8 mouse cellular contexts compared by ENCODE assay signal in the genomic region with DNA sequence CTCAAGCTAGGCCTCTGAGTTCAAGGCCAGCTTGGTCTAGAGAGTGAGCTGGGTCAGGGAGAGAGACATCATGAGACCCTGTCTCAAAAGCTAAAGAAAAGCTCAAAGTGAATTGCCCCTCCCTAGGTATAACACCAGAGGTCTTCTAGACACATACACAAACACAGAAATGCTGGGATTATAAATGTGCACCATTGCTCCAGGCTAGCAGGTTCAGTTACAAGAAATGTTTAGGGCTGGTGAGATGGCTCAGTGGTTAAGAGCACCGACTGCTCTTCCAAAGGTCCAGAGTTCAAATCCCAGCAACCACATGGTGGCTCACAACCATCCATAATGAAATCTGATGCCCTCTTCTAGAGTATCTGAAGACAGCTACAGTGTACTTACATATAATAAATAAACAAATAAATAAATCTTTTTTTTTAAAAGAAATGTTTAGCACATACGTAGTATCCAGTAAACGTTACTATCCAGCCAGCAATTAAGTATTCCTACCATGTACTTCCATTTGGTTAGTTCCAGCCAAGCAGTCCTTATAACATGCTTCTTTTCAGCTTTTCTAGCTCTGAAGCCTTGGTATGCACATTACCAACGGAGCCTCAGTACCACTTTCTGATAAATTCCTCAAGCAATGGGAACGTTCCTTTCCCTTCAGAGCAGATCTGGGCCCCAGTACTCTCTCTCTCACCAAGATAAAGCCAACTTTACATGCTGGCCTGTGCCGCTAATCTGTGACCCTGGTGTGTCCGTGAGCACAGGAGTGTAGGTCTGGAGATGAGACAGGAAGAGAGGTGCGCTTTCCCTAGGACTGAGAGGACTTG. TPM values are rescaled to one million over a fixed set of nuclear protein-coding genes. Genes with fewer than 3 reads are reported as not detected.
DNase-seq lines count a peak whose midpoint lies in the region; ATAC-seq and TF ChIP-seq lines count a peak whose summit lies in the region.

No protein-coding gene starts in this region.

- no peak for ATAC-seq in heart, postnatal 0 days (ENCODE audit: insufficient read depth, low read depth)
- no peak for ATAC-seq in embryonic facial prominence, embryonic 12.5 days (ENCODE audit: insufficient number of reproducible peaks, insufficient read depth, low FRiP score, low TSS enrichment)
- no peak for ATAC-seq in intestine, embryonic 14.5 days (replicated peaks; ENCODE audit: low FRiP score, low TSS enrichment, low read depth)
- peak; percentile 2; the same call in 1 of the 2 replicates for ATAC-seq in midbrain, embryonic 13.5 days

- no peak overlapping the region for H3K9ac ChIP-seq in heart, postnatal 0 days (replicated peaks; ENCODE audit: low read depth, low read length)
- no peak overlapping the region for H3K9ac ChIP-seq in embryonic facial prominence, embryonic 12.5 days
- H3K9ac ChIP-seq in intestine, embryonic 14.5 days (ENCODE audit: low read length): no peak overlapping the region
- no peak overlapping the region for H3K9ac ChIP-seq in midbrain, embryonic 13.5 days (replicated peaks)

- peaks cover 37% of the 10 kb centered on the region for H3K4me1 ChIP-seq in heart, postnatal 0 days (ENCODE audit: control insufficient read depth, insufficient read depth)
- peaks cover 27% of the 10 kb centered on the region for H3K4me1 ChIP-seq in embryonic facial prominence, embryonic 12.5 days
- peaks cover 12% of the 10 kb centered on the region for H3K4me1 ChIP-seq in intestine, embryonic 14.5 days (replicated peaks; ENCODE audit: control insufficient read depth, insufficient read depth, low read length)
- H3K4me1 ChIP-seq in midbrain, embryonic 13.5 days (replicated peaks): peaks cover 18% of the 10 kb centered on the region

- no peak for DNase-seq in heart, postnatal 0 days (ENCODE audit: low spot score)
- DNase-seq in heart, adult 9 months (ENCODE audit: low spot score in 2 of 2): no peak
- DNase-seq in intestine, embryonic 14.5 days (ENCODE audit: low spot score): no peak
- DNase-seq in thymus, postnatal 4 days: no peak
- no peak for DNase-seq in left cerebral cortex, postnatal 4 days
- DNase-seq in MN1 (ENCODE audit: low spot score): no peak

- WGBS in heart, postnatal 0 days: 73% methylated on average over 8 of the region's 8 CpGs
- WGBS in embryonic facial prominence, embryonic 12.5 days: 65% methylated on average over 8 of the region's 8 CpGs
- 66% methylated on average over 8 of the region's 8 CpGs for WGBS in intestine, embryonic 14.5 days
- WGBS in midbrain, embryonic 13.5 days: 60% methylated on average over 8 of the region's 8 CpGs

- H3K4me3 ChIP-seq in heart, postnatal 0 days (ENCODE audit: low read depth, low read length): no peak overlapping the region
- H3K4me3 ChIP-seq in embryonic facial prominence, embryonic 12.5 days: peak overlapping the region; percentile 44; the same call in 1 of the 2 replicates
- no peak overlapping the region for H3K4me3 ChIP-seq in intestine, embryonic 14.5 days (ENCODE audit: low read depth, low read length)
- H3K4me3 ChIP-seq in midbrain, embryonic 13.5 days (replicated peaks): peak overlapping the region; percentile 51; the same call in 1 of the 2 replicates

- no peaks in the 10 kb centered on the region for H3K27me3 ChIP-seq in heart, postnatal 0 days (ENCODE audit: control insufficient read depth, insufficient read depth, low read length)
- peaks cover 8% of the 10 kb centered on the region for H3K27me3 ChIP-seq in embryonic facial prominence, embryonic 12.5 days
- no peaks in the 10 kb centered on the region for H3K27me3 ChIP-seq in intestine, embryonic 14.5 days (replicated peaks; ENCODE audit: control insufficient read depth, insufficient read depth, low read length)
- peaks cover 27% of the 10 kb centered on the region for H3K27me3 ChIP-seq in midbrain, embryonic 13.5 days

- peak overlapping the region; percentile 68; the same call in 1 of the 2 replicates for H3K4me2 ChIP-seq in heart, postnatal 0 days (ENCODE audit: low read depth, low read length)
- H3K4me2 ChIP-seq in embryonic facial prominence, embryonic 12.5 days (replicated peaks): peak overlapping the region; percentile 89
- H3K4me2 ChIP-seq in intestine, embryonic 14.5 days (ENCODE audit: low read length): peak overlapping the region; percentile 99; the same call in 1 of the 2 replicates
- H3K4me2 ChIP-seq in midbrain, embryonic 13.5 days (replicated peaks): peak overlapping the region; percentile 95

- intact Hi-C loops in left cerebral cortex, postnatal 4 days (cut with DNase I): no loop called here

- no peak for TF ChIP-seq CTCF in heart, postnatal 0 days (IDR thresholded peaks at IDR 0.05; ENCODE audit: low read depth)

- no peak for TF ChIP-seq EP300 in heart, postnatal 0 days (IDR thresholded peaks at IDR 0.05; ENCODE audit: low read depth)

- no peak overlapping the region for H3K27ac ChIP-seq in heart, postnatal 0 days (ENCODE audit: low read depth)
- H3K27ac ChIP-seq in embryonic facial prominence, embryonic 12.5 days: no peak overlapping the region
- no peak overlapping the region for H3K27ac ChIP-seq in intestine, embryonic 14.5 days (ENCODE audit: low read depth)
- no peak overlapping the region for H3K27ac ChIP-seq in midbrain, embryonic 13.5 days

- H3K36me3 ChIP-seq in heart, postnatal 0 days (replicated peaks; ENCODE audit: control insufficient read depth, insufficient read depth, low read length): no peaks in the 10 kb centered on the region
- no peaks in the 10 kb centered on the region for H3K36me3 ChIP-seq in embryonic facial prominence, embryonic 12.5 days
- no peaks in the 10 kb centered on the region for H3K36me3 ChIP-seq in intestine, embryonic 14.5 days (ENCODE audit: control insufficient read depth, insufficient read depth, low read length)
- no peaks in the 10 kb centered on the region for H3K36me3 ChIP-seq in midbrain, embryonic 13.5 days

- no peaks in the 10 kb centered on the region for H3K9me3 ChIP-seq in heart, postnatal 0 days (replicated peaks; ENCODE audit: control insufficient read depth, low read length)
- H3K9me3 ChIP-seq in embryonic facial prominence, embryonic 12.5 days: no peaks in the 10 kb centered on the region
- H3K9me3 ChIP-seq in intestine, embryonic 14.5 days (ENCODE audit: control insufficient read depth, low read length): no peaks in the 10 kb centered on the region
- no peaks in the 10 kb centered on the region for H3K9me3 ChIP-seq in midbrain, embryonic 13.5 days

RNA-seq across cellular contexts. Expression of a gene that starts 54.0 kb away (rescaled TPM):
- 36.8 and 53.6 TPM in 2 replicates for total RNA-seq in heart, postnatal 0 days (2014; rRNA removed; ENCODE audit: low replicate concordance)
- polyA plus RNA-seq in heart, postnatal 0 days (2015; fragmentation: Nextera tagmentation; extraction: Ambion mirVana): 3.7 TPM in 2 replicates
- polyA plus RNA-seq in embryonic facial prominence, embryonic 12.5 days (2016; fragmentation: Nextera tagmentation; extraction: Ambion mirVana): 22.1 and 23.0 TPM in 2 replicates
- polyA plus RNA-seq in intestine, embryonic 14.5 days (2014; fragmentation: Nextera tagmentation; extraction: Ambion mirVana): 13.3 and 13.8 TPM in 2 replicates
- 9.7 and 13.2 TPM in 2 replicates for polyA plus RNA-seq in midbrain, embryonic 13.5 days (2015; fragmentation: Nextera tagmentation; extraction: Ambion mirVana)
- 10 to 100 TPM; 21.8 to 21.9 TPM for total RNA-seq in left cerebral cortex, postnatal 4 days (2021)

Comparison
In these comparisons a context has a peak if more than half of its experiments do, and no peak if none do; other contexts are left out.
1. H3K4me3 ChIP-seq: peak in embryonic facial prominence, embryonic 12.5 days (single experiment) and midbrain, embryonic 13.5 days (single experiment); none in heart, postnatal 0 days (single experiment) and intestine, embryonic 14.5 days (single experiment).
2. Peak in every context shown above with its lines, with median percentiles within 50 percentile points of each other: H3K4me2 ChIP-seq.